Mouse (Mus musculus) frontal cortex, postnatal 14 days (tissue): ENCODE data around the gene Irs4.

ENCODE experiments used
- DNase-seq, 2 experiments: peaks; one replicate each; pipeline ENCODE4 v3.0.0; 2022; ENCODE audit warnings: low spot score in 2 of 2

Gene Irs4

DNA sequence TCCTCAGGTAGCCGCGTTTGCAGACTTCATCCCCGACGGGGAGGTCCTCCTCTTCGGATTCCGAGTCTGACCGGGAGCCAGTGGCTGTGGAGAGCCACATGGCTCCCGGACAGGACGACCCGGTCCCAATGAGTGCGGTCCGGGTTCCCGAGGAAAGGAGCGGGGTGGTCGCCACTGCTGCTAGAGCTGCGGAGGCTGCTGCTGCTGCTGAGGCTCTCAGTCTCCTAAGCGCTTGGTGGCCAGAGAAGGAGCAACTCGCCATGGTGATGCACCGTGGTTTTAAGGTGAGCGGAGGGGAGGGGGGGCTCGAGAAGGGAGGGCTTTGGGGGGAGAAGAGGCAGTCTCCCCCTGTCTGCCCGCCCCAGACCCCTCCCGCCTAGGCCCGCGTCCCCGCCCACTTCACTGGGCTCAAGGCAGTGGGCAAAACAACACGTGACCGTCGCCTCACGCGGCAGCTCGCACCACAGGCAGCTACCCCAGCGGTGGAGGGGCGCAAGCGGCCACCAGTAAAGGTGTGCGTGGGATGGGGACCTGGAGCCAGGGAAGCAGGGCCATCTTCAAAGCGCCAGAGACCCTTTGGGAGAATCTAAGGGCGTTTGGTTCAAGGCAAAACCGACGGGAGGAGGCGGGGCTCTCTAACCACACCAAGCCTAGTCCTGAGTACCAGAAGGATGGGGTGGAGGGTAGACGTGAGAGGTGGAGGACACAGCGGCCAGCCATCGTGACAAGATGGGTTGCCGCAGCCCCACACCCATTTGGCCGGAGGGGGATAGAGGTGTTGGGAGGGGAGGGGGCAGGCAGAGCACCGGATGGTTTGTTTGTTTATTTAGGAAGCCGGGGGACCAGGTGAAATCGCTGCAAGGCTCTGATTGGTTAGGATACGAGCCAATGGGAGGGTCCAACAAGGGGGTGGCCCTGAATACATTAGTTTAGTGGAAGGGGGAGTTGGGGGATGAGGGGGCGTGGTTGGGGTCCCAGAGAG lies at the start of gene Irs4:
Irs4 (minus strand) TSS at position 327 of the 982 bp plus-strand sequence.
- no peak for DNase-seq

GRCm38 (mm10) chrX:141750360-141750759 lies 25.3 kb upstream of the Irs4 start:
- DNase-seq, result no peak

GRCm38 (mm10) chrX:141729570-141729969 lies 4.5 kb upstream of the Irs4 start:
- DNase-seq, result no peak

DNA sequence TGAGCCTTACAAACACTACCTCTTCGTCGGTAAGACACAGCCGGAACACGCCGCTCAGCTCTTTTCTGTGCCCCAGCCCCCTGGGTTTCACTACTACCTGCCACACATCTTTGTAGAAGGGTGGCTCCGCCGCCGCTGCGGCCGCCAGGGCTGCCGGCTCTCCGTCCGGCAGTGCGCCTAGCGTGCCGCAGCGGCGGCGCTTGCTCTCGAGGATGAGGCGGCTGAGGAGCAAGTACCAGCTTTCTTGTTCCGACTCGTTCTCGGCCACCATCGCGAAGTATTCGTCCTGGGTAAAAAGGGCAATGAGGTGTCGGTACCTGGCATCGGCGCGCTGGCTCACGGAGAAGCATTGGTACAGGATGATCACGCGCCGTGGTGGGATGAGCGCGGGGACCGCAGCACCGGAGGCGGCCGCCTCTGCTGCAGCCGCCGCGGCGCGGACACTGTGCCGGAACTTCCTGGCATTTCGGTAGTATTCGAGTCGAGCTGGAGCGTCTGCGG lies 622 bp downstream of the Irs4 start:
- DNase-seq, result no peak

- no peak for DNase-seq
Measured at GRCm38 (mm10) chrX:141723936-141724335, 1.1 kb downstream of the Irs4 start.

- DNase-seq, result no peak
Measured at GRCm38 (mm10) chrX:141721725-141722124, 3.3 kb downstream of the Irs4 start.
